Mouse (Mus musculus) adrenal gland, adult 8-10 months (tissue): ENCODE results near the gene Zbtb8os. TPM values are rescaled to one million over a fixed set of nuclear protein-coding genes. Genes with fewer than 3 reads are reported as not detected.

ENCODE experiments used
- DNase-seq: peaks from one replicate; pipeline ENCODE4 v3.0.0; 2022
- total RNA-seq, 4 experiments: library from RNA; stranded (reverse); gene quantifications; 2 replicates each; pipeline ENCODE4 v1.2.4; 2022

The Zbtb8os gene
- 10 to 100 TPM; 50.9 to 62.1 (median 56.6) TPM for total RNA-seq

DNA sequence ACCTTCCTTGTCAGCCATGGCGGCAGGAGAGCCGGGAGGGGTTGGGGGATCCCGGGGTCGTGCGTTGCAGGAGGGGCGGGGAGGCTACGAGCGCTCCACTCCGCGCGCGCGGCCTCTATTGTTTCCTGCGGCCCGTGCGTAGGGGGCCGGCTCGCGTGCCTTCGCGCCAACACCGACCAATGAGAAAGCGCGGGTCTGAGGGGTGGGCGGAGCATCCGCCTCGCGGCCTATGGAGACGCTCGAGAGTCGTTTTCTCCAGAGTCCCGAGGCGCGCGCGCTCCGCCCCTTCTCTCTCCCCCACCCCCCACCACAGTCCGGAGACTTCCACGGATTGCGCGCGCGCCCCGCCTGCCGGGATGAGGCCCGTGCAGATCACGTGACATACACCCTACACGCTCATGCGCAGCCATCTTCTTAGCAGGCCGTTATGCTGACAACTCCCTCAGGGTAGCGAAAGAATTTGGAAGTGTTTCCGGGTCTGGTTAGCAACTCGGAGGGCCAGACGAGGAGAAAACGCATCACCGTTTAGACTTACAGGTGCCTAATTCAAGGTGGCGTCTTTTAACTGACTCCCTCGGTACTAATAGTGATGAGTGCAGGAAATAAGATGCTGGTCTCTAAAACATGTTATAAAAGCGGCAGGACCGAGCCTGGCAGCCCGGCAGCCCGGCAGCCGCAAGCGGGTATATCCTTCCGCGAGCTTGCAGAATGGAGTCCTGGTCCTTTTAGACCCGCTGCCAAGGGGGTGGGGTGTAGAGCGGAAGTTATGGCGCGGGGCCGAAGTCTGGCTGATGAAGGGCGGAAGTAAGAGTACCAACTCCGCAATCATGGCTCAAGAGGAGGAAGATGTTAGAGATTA lies at the start of gene Zbtb8os, which contains the start of gene Rbbp4:
Zbtb8os (plus strand) TSS at position 480 of the 859 bp plus-strand sequence.
Rbbp4 (minus strand) TSS at position 155 of the 859 bp plus-strand sequence.
- DNase-seq: peak; percentile 96

DNA sequence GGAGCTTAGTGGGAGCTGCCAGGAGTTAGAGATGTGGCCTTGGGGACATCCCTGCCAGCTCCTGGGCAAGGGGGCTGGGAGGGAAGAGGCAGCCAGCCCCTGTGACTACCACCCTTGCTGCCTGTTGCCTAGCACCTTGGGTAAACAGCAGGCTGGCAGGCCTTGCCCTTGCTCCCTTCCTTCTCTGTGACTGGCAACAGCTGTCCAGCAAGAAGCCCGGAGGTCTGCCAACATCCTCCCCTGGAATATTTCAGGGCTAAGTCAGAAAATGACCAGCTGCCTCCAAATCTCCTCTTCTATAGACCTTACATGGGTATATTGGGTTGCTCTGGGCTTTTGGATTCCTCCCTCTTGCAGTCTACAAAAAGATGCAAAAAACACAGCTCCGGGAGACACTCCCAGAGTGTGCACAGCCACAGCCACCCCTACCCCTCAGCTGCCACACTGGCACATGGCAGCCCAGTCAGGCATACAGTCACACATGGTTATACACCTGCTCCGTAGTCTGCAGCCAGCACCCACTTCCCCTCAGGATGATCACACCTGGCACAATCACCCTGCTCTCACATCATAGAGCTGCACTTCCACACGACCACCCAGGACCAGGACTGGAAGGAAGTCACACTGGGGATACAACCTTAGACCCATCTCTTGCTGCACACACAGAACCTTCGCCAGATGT lies 49.4 kb upstream of the Zbtb8os start:
- no peak for DNase-seq

DNA sequence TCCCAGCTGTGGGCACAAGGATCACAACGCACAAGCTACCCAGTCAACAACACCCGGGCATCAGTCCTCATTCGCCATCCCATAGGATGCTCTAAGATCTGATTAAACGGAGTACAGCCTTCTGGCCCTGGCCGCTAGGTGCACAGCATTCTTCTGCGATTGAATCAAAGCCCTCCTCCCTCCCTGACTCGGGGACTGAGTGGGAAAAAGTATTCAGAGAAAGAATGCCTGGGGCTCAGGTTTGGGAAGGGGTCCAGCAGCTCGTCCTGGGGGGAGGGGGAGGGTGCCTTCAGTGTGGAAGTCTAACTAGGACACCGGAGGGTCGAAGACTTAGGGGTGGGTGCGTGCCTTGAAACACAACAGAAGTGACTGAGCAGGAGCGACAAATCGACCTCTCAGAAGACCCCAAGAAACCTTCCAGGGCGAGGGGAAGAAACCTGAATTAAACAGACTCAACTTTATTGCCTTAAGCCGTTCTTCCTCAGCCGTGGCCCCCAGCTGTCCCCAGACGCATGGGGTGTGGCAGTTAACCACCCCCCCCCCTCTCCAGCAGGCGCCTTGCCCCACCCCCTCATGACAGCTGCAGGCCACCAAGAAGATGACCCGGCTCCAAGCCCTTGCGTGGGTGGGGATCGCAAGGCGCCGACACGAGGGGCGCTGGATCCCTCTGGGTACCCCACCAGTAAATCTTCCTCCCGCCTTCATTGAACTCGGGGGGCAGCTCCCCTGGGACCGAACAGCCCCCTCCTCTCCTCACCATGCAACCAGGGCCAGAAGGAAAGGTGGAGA lies 48.6 kb upstream of the Zbtb8os start:
- no peak for DNase-seq

DNA sequence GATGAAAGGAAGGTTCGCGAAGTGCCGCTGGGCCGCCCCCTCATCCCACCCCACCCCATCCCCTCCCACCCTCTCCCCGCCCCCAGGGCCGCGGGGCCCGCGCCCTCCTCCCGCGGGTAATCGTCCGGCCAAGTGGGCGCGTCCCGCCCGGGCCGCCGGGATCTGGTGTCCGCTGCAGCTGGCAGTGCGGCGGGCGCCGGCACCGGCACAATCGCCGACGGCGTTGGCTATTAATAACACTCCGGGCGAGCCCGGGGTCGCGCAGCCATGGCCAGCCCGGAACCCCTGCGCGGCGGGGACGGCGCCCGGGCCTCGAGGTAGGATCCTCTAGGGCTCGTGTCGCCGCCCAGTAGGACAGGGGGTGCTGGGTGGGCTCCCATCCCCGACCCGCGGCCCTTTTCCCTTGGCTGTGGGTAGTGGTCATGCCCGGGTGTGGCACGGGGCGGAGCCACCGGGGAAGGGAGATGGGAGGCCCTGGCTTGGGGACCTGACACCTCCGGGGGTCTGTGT lies 48.0 kb upstream of the Zbtb8os start, which contains the start of gene Sync:
Sync (plus strand) TSS at position 146 of the 510 bp plus-strand sequence.
- no peak for DNase-seq

DNA sequence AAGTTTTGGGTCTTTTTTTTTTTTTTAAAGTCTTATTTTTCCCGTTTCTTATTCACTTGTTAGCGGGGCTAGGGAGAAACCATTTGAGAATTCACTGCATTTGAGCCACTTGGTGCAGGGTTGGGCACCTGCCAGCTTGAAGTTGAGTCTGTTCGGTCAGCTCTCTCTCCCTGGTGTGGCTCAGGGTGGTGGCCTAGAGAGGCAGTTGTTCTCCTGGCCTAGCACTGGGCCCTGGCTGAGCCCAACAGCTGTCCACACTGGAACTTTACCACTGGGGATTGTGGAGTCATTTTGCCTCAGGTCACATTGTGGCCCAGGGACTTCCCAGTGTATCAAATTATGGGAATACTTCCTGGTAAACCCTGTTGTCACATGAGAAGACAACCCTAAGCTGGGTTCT lies 47.4 kb upstream of the Zbtb8os start:
- DNase-seq: no peak

DNA sequence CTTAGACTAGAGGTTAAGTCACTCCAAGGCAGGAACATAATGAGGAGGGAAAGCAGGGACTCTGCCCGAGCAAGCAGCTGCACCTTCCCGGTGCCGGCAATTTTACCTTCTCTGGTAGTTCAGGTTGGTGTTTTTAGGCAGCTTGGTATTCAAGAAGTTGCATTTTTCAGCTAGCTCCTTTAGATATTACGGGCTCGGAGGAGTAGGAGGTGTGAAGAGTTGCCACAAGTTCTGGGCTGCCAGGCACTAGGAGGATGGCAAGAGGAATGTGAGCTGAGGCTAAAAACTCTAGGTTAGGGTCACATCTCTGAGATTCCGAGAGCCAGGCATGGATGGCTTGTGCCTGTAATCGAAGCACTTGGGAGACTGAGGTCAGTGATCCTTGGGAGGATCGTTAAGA lies 45.8 kb upstream of the Zbtb8os start:
- DNase-seq: no peak

DNA sequence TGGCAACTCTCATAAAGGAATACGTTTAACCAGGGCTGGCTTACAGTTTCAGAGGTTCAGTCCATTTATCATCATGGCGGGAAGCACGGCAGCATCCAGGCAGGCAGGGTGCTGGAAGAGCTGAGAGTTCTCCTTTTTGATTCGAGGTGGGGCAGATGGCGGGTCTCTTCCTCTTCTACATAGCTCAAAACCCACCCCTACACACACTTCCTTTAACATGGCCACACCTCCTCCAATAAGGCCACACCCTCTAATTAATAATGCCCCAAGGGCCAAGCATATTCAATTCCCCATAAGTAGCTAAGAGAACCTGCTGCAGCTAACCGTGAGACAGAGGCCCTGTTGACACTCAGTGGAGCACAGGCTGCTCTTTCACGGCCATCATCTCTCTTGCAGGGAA lies 42.7 kb upstream of the Zbtb8os start:
- no peak for DNase-seq

DNA sequence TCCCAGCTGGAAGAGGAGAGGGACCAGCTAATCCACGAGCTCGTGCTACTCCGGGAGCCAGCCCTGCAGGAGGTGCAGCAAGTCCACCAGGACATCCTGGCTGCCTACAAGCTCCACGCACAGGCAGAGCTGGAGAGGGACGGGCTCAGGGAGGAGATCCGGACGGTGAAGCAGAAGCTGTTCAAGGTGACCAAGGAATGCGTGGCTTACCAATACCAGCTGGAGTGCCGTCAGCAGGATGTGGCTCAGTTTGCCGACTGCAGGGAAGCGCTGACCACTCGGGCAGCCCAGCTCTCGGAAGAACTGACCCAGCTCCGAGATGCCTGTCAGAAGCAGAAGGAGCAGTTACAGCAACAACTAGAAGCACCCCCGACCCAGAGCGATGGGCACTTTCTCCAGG lies 41.8 kb upstream of the Zbtb8os start:
- no peak for DNase-seq

DNA sequence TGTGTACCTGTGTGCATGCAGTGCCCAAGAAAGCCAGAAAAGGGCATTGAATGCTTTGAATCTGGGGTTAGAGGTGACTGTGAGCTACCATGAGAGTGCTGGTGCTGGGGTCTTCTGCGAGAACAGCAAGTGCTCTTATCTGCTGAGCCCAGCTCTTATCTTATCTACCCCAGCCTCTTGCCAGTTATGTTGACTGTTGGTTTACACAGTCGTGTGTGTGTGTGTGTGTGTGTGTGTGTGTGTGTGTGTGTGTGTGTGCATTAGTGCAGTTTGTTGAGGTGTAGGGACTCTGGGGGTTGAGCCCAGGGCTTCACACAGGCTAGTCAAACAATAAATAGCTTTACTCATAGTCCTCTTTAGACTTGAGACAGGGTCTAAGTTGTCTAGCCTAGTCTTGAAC lies 40.3 kb upstream of the Zbtb8os start:
- DNase-seq: no peak

DNA sequence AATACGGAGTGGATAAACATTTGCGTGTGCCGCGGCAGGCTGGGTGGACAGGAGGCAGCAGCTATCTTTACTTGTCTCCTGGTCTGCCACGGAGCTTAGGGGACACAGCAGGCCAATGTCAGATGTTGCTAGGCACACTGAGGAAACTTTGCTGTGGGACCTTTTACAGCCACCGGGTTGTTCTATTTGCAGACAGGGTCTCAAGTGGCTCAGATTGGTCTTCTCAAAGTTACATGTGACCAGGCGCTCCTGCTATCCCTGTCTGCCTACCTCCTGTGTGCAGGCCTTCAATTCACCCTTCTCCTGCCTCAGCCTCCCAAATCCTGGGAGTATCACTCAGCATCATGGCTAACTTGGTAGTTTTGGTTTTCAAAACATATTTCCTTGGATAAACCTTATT lies 39.4 kb upstream of the Zbtb8os start:
- no peak for DNase-seq

DNA sequence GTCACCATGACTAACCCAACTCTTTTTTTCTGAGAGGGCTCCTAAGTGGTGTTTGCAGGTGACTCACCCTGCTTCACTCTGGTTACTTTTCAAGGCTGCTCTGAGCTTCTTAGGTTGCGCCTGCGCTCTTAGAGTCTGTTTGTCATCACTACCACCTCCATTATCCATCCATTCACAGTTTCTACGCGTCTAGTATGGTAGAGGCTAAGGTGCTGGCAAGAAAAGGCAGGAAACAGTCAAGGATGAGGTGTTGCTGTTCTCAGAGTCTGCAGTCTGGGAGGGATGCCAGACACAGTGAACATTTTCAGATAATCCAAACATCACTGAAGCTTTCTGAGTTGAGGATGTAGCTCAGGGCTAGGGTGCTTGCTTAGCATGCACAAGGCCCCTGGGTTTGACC lies 37.8 kb upstream of the Zbtb8os start:
- peak; percentile 24 for DNase-seq

DNA sequence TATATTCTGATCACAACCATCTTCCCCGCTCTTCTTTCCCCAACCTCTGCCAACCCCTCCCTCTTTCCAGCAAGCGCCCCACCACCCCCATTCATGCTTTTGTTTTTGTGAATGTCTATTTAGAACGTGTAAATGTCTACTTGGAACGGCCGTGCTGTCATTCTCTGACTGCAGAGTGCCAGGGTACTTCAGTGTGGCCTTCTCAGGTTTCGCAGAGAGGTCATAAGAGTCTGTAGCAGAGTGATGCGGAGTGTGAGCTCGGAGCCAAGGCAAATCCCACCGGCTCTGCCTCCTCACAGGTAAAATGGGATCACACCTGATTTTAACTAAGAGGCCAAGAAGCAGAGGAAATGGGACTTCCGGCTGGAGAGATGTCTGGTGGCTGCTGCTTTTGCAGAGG lies 36.4 kb upstream of the Zbtb8os start:
- DNase-seq: no peak

DNA sequence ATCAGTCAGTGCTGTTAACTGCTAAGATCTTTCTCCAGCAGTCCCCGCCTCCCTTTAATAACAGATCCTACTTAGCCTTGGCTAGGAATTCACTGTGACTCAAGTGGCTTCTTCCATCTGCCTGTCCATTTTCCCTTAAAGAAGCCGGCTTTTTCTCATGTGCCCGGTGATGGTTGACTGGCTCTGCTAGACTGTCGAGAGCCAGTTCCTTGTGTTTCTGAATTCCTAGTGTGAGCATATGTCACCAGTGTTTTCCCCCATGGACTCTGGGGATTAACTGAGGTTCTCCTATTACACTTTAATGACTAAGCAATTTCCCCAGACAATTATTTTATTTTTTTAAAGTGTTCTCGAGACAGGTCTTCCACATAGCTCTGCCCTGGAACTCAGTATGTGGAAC lies 32.1 kb upstream of the Zbtb8os start:
- DNase-seq: no peak

DNA sequence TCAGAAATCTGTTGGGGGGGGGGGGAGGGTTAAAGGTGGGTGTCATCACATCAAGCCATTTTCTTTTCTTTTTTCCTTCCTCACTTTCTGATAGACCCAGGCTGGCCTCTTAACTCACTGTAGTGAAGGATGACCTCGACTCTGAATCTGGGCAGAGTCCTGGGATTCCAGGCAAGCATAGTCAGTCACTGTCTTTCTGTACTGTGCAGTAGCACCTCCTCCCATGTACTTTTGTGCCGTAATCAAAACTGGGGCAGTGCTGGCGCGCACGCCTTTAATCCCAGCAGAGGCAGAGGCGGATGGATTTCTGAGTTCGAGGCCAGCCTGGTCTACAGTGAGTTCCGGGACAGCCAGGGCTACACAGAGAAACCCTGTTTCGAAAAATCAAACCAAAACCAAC lies 31.7 kb upstream of the Zbtb8os start:
- peak; percentile 64 for DNase-seq

DNA sequence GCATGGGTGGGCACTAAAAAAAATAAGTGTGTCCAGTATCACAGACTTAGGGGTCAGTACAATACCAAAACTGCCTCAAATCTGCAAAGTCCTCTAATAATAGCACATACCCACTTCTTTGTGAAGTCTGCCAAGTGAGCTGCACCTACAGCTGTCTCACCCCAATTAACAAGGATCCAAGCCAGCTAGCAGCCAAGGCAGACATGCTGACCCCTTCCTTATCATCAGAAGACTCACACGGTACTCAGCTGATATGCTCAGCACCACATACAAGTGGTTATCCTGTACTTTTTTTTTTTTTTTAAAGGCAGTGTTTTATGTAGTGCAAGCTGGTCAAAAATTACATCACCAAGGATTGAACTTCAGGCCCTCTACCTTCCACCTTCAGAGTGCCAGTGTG lies 31.2 kb upstream of the Zbtb8os start:
- DNase-seq: no peak

DNA sequence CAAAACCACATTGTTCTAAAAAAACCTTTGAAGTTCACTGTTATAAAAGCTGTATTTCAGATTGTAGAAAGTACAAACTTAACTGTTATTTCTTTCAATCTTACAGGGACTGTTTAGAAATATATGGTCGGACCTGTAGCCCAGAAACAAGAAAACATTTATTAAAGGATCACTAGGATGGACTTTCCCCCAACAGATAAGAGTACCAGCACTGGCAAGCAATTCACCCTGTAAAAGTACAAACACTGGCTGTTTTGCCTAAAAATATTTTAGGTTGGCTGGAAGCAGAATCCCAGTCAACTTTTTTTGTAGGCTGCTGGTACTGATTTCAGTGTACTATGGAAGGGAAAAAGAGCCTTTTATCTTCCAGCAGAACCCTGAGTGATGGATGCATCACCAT lies 27.6 kb upstream of the Zbtb8os start:
- no peak for DNase-seq

DNA sequence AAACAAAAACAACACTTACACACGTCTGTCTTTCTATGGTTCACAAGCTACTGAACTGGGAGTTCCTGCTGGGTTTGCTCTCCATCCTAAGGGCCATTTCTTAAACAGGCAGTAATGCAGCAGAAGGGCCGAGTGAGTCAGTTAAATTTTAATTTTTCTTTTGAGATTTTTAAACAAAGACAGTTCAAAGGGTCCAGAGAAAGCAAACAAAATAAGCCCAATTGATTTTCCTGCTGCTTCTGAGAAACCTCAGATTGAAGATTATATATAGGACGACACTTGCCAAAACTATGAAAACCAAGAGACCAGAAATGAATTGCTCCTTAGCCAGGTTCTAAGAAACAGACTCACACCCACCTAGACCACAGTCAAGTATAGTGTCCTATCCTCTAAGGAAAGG lies 21.6 kb upstream of the Zbtb8os start:
- DNase-seq: no peak

DNA sequence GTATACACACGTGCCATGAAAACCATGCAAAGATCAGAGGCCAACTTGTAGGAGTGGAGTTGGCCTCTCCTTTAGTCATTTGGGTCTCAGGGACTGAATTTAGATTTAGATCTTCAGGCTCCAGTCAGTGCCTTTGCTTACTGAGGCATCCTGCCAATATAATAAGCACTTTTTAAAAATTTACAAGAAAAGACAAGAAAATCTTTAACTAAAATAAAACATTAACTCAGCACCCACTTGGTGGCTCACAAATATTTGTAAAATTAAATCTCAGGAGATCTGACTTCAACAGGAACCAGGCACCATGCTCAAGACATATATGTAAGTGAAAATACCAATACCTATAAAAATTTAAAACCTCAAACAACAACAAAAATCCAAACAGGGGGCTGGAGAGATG lies 14.6 kb upstream of the Zbtb8os start:
- no peak for DNase-seq

DNA sequence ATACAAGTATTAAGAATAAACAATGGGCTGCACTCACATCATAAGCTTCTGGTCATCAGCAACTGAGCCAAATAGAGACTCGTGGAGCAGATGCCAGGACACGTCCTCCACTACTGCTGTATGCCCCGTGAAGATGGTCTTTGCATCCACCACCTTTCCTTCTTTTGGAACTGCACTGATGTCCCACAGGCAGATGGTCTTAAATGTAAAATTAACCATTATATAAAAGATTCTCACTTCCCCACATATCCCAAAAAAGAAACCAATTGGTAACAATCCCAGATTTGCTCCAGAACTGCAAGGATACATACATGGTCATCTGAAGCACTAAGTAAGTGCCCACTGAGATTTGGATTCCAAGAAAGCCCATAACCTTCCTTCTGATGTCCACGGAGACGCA lies 13.5 kb upstream of the Zbtb8os start:
- DNase-seq: no peak

DNA sequence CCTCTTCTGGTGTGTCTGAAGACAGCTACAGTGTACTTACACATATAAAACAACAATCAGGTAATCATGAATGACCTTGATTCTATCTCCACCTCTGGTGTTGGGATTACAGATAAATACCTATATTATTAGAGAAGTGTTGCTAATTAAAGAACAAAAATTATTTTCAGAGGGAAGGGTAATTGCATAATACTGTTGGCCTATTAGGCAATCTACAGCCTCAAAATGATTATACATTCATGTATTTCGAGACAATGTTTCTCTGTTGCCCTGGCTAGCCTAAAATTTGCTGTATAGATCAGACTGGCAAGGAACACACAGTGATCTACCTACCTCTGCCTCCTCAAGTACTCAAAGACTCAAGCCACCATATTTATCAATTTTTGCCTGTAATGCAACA lies 12.0 kb upstream of the Zbtb8os start:
- no peak for DNase-seq

DNA sequence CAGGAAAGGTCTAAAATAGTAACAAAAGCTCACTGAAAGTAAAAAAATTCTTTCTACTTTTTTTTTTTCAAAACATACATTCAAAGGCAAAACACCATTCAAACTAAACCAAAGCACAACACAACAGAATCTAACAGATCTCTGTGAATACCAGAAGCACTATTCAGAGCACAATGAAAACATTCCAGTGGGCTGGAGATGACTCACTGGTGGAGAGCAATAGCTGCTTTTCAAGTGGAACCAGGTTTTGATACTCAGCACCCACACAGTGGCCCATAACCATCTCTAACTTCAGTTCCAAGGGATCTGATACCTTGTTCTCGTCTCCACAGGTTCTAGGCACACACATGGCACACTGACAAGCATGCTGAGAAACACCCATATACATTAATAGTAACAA lies 10.7 kb upstream of the Zbtb8os start:
- no peak for DNase-seq

DNA sequence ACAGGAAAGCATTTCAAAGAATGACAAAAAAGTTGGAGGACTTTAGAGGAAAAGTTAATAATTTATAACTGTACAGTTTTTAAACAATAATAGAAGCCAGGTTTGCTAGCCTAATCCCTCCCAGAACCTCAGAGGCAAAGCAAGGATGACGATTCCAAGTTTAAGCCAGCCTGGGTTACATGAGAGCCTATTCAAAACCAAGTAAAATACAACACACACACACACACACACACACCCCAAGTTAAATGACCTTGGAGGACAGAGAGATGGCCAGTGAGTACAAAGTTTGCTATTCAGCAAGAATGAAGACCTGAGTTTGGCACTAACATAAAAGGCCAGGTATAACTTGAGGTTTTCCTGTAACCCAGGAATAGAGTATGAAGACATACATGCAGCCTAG lies 9.3 kb upstream of the Zbtb8os start:
- DNase-seq: no peak

DNA sequence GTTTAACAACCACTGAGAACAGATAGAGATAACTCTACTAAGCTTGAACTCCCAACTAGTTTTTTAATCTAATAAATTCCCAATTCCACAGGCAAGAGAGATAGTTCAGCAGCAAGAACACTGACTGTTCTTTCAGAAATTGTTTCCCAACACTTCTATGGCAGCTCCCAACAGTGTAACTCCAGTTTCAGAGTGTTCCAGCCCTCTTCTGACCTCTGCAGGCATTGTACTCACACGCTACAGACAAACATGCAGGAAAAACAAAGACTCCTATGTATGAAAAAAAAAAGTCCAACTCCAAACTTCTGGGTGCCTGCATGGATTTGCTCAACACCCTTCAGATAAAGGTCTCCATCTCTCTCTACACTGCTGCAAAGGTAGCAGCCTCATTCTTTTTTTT lies 2.6 kb upstream of the Zbtb8os start:
- DNase-seq: no peak
